Mouse (Mus musculus): ENCODE results near the gene Rhob.

Rhob gene

GRCm38 (mm10) chr12:8450028-8450427 lies 49.8 kb downstream of the Rhob start:
- in situ Hi-C loops (cut with MseI, MboI), result no loop called here

All from mouse trophoblast stem cell (cell line).